Mouse (Mus musculus) telencephalon, adult 2 months (tissue): ENCODE measurements at regions not wholly inside any gene's neighbourhood (a gene's known extent, or its start where the extent isn't known, plus 50 kb on each side); places are given as distances from the start of the nearest gene placed in this dataset.
A peak's percentile ranks its signal among the peaks of the same experiment; 100 is the strongest.

Experiments used
- DNase-seq: peaks from one replicate; pipeline ENCODE4 v3.0.0-alpha.2; 2011; ENCODE audit warnings: low read depth, low spot score

DNA sequence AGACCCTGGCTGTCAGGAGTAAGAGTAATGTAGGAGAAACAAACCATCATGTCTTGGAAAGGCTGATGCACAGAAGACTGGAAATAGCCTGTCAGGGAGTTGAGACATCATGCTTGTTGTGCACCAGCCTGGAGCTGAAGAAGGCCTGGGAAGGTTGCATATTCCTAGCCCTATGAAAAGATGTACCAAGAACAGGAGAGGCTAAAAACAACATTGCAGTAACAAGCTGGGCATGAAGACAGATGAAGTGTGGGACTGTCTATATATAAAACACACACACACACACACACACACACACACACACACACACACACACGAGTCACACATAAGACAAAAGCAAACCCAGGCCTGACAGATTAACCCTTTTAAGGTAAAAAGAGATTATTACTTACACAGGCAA is 185.1 kb upstream of the Tmem72 start:
- peak; percentile 69 for DNase-seq

DNA sequence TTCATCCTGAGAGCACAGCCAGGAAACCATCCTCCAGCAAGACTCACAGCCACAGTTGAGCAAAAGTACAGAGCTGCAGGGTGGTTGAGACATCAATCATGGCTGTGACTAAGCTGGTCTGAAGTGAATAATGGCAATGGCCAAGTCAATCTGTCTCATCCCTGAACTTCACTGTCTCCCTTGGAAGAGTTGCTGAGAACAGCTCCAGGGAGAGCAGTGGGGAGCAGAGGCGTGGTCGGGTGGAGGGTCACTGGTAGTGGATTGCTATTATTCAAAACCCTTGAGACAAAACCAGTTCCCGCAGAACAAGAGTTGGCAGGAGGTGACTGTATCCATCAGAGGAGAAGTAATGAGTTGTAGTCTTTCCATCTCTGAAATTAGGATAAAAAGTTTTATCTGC is 185.7 kb upstream of the Tmem72 start:
- no peak for DNase-seq

- DNase-seq, result peak; percentile 60
These were observed 189.9 kb upstream of the Tmem72 start for GRCm38 (mm10) chr6:116906426-116907172.

DNA sequence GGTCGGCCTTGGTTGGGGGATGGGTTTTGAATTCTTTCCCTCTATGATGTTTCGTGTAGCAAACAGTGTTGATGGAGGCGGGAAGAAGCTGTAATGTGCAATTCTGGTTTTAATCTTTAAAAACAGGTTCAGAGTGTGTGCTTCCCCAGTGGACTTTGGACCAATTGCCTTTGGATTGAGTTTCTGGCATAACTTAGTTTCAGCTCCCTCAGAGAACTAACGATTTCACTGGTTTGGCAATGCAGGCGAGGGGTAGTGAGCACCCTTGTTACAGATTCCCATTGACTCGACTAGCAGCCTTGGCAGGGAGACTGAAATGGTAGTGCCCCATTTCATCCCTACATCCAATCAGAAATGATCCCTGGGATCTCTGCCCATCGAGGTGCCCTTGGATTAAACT is 193.9 kb upstream of the Tmem72 start:
- DNase-seq, result no peak

DNA sequence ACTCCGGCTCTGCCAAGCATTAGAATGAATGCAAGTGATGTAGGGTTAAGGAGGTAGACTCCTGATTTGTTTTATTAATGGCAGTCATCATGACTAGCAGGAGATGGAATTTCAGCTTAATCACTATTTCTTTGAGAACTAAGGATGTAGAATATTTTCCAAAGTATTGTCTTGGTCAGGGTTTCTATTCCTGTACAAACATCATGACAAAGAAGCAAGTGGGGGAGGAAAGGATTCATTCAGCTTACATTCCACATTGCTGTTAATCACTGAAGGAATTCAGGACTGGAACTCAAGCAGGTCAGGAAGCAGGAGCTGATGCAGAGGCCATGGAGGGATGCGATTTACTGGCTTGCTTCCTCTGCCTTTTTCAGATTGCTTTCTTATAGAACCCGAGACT is 195.4 kb upstream of the Tmem72 start:
- DNase-seq, result no peak

DNA sequence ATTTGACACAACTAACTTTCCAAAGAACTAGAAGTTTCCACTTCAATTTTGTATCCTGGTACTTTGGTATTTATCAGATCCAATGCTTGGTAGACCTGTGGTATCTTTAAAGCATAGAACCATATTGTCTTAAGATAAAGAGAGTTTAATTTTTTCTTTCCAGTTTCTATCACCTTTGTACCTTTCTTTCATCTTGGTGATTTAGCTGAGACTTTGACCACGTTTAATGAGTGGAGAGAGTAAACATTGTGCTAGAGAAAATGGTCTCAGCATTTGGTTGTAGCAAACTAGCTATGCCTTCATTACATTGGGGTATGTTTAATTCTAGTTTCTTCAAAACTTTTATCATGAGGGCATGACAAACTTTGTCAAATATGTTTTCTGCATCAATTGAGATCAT is 197.4 kb upstream of the Tmem72 start:
- DNase-seq, result no peak

- DNase-seq, result no peak
These were observed 218.3 kb upstream of the Tmem72 start for GRCm38 (mm10) chr6:116935024-116935423.

- DNase-seq, result no peak
These were observed 224.9 kb upstream of the Tmem72 start for GRCm38 (mm10) chr6:116941576-116941975.

GRCm38 (mm10) chr6:116942696-116943095 is 225.6 kb upstream of the Cxcl12 start:
- DNase-seq, result no peak

- no peak for DNase-seq
These were observed 222.1 kb upstream of the Cxcl12 start for GRCm38 (mm10) chr6:116946083-116946732.

GRCm38 (mm10) chr6:116959611-116960010 is 208.7 kb upstream of the Cxcl12 start:
- no peak for DNase-seq

DNA sequence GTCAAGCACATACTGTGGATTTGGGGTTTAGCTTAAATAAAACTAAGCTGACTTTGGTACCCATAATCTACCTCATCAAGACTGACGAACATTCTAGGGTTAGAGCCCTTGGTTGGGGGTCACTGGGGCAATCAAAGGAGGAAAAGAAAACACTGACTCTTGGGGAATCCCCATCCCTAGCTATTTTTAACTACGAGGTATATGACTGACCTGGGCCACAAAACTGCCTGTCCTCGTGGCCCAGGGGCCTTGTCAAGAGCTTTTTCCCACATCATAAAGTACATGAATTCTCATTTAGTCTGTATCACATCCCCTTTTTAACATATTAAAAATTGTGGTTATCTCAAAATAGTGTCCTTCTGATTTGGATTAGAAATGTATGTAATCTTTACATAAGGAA is 207.7 kb upstream of the Cxcl12 start:
- no peak for DNase-seq

DNA sequence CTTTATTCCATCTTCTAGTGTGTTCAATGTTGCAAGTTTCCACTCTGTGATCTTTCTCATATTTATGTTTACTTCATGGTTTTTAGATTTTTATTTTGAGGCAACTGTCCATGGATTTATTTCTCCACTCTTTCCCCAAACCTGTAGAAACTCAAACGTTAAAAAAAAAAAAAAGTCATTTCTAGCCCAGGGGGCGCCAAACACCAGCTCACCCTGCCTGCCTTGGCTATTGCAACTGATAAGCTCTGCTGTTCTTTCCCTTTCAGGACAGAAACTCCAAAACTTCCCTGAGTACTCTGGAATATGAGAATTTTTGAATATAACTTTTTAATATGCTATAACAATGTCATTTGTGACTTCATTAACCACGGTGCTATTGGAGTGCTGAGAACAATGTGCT is 201.9 kb upstream of the Cxcl12 start:
- DNase-seq, result no peak

DNA sequence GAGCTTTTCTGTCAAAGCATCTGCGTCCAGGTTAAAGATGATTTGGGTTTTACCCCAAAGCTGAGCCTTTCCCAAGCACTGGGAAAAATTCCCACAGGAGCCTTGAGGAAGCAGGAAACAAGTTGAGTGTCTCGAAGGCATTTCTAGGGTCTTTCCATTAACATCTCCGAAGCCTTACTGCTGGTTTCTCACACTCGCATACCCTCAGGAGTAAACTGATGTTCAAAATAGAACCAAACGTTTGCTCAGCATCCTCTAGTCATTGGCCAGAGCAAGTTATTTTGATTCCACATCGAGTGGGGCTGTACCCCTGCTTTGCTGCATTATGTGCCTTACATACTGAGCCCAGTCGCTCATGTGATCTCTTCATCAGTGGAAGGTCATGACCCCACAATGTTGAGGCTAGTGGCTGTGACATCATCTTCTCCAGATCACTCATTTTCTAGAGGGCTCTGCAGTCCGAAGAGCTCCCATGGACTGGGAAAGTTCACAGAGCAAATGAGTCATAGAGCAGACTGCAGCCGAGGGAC is 198.9 kb upstream of the Cxcl12 start:
- DNase-seq, result no peak

- DNase-seq, result no peak
These were observed 193.5 kb upstream of the Cxcl12 start for GRCm38 (mm10) chr6:116974841-116975240.

GRCm38 (mm10) chr6:116980349-116980995 is 187.9 kb upstream of the Cxcl12 start:
- DNase-seq, result no peak

DNA sequence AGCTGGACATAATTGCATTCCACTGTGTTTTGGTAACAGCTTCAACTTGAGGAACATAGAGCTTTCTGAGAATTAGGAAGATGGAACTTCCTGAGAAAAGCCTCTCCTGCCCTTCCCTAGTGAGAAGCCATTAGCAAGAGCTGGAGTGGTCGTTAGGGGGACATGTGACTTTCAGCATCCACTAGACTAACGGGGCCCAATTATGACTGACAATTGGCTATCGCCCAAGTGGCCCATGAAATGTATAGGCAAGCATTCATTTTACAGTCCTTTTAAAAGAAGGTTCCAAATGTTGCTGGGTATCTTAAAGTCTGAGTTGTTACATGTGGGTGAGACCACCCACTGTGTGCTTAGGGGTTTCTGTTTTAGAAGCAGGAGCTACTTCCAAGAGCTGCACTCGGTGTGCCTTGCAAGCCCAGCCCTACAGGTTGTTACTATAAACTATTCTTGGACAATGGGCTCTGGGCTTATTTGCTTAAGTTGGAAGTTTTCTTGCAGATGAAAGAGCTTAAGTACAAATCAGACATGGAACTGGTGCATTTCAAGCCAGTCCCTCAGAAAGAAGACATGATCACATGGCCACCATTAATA is 183.1 kb upstream of the Cxcl12 start:
- no peak for DNase-seq

GRCm38 (mm10) chr6:116986266-116987000 is 181.9 kb upstream of the Cxcl12 start:
- no peak for DNase-seq

DNA sequence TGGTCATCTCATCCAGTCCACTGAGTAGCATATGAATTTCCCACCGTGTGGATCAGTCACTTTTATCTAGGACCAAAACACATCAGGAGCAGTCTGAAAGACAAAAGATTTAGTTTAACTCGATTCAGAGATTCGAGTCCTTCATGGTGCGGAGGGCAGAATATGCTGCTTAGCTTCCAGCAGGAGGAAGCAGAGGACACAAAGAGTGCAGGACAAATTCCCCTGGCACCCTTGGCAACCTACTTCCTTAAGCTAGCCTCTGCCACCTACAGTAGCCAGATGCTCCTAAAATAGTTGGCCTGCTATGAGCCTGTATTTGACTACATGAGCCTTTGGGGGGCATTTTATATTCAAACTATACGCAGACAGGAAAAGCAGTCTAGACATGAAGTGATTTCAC is 181.1 kb upstream of the Cxcl12 start:
- DNase-seq, result no peak

DNA sequence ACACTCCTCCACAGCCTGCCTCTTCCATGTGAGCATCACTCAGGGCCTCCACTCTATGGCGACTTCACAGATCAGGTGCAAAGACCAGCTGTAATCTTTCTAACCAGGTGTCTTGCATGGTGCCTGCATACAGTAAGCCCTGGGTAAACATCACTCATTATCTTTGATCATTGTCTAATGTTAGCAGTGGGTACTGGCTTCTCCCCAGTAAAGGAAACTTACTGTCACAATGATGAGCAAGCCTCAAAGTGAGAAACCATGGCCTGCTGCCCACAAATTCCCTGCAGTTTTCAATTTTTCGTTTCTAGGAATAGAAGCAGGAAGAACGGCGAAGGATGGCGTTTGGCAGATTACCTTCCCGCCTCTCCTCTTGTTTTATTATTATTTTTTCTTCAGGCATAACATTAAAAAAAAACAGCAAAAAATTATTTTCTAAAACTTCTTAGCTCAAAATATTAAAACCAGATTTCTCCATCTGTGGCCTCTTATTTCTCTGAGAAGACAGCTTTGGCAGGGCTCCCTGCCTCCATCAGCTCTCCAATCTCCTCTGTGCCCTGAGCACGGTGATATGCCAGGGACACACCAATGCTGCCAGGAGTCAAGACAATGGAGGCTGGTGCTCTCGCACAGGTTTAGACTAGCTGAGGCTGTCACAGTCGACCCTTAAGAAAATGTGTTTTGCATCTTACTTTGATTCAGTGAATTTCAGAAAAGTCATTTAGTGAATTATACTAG is 169.2 kb upstream of the Cxcl12 start:
- DNase-seq, result no peak

DNA sequence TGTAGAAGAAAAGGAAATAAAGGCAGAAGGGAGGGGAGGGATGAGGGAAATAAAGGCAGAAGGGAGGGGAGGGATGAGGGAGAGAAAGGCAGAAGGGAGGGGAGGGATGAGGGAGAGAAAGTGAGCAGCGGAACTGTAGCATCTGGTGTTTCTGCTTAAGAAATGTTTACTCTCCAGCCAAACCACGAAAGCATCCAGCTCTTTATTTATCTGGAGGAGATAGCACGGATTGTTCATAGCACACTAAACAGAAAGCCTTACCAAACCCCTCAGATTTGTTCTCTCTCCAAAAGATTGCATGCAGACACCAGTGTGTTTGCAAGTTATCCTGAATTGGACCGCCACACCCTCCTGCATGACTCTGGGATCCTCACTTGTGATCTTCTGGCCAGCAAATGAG is 168.4 kb upstream of the Cxcl12 start:
- DNase-seq, result no peak
